Mouse (Mus musculus): ENCODE measurements around the gene Nop56. TPM values are rescaled to one million over a fixed set of nuclear protein-coding genes. Genes with fewer than 3 reads are reported as not detected.

Gene Nop56
- total RNA-seq, 2 experiments from 2014 or later: 129 to 137 TPM

DNA sequence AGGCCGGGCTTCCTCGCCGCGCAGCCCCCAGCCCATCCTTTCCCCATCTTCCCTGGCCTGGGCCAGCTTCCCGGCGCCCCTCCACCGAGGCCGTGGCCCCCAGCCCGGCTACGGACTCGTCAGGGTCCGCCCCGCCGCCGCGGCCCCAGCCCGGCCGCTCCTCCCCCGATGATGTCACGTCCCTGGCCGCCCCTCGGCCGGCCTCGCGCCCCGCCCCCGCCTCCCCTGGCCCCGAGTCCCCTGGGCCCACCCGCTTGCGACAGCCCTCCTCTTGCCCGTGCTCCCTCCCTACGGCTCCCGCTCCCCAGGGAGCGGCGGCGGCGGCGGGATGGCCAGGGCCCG, 20.7 kb downstream of the Nop56 start, which contains the start of gene Ebf4:
TSS of gene Ebf4 (plus strand) at position 234 of the 342 bp plus-strand sequence.
- no peak for DNase-seq (ENCODE audit: low spot score in 2 of 2)

DNA sequence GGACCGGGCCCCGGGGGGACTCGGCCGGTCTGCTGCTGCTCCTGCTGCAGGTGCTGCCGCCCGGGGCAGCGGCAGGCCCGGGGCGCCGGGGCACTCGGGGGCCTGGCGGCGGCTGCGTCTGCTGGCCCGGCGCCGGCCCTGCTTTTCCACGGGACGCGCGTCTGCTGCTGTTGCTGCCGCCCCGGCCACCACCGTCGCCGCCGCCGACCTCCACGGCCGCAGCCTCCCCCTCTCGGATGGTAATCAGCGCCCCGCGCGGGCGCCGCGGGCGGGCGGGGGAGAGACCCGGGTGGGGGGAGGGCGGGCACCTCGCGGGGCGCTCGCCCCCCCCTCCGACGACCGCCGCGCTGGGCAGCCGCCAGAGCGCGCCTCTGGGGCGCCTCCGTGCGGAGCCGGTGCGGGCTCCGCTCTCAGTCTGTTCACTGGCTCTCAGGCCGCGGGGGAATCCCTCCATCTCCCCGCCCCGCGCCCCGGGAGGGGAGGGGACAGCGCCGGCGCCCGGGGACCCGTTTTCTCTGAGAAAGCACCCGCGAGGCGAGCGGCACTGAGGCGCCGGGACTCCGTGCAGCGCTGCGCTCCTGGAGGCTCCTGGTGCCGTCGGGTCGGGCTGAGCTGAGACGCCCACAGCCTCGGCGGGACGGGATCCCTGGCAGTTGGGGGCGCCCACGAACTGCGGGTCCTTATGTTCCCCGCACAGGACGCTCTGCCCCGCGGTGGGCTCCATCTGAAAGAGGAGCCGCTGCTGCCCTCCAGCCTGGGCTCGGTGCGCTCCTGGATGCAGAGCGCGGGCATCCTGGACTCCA, 21.3 kb downstream of the Nop56 start:
- DNase-seq (ENCODE audit: low spot score in 2 of 2): no peak

DNA sequence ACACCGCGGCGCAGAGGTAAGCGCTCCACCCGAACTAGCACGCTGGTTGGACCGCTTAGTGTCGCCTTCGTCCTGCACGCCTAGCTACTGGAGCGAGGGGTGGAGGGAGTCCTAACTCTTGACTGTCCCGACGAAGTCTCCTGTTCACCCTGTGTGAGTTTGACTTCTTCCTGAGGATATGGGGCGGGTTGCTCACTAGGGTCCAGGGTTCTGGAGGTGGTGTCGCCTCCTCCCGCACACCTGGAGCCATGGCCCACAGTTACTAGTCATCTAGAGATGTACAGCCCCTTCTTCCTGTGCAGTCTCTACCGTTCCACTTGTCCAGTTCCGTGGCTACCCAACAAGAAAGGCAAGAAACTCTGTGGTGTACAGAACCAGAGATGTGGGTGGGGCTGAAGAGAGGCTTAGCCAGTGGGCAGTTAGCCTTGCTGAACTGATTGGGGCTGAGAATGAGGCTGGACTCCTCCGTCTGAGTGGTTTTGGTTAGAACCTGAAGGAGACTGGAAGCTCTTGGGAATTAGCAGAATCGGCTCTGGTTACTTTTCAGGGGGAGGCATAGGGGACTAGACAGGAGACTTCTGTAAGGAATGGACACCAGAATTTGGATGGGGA, 22.0 kb downstream of the Nop56 start:
- DNase-seq (ENCODE audit: low spot score in 2 of 2): no peak

DNA sequence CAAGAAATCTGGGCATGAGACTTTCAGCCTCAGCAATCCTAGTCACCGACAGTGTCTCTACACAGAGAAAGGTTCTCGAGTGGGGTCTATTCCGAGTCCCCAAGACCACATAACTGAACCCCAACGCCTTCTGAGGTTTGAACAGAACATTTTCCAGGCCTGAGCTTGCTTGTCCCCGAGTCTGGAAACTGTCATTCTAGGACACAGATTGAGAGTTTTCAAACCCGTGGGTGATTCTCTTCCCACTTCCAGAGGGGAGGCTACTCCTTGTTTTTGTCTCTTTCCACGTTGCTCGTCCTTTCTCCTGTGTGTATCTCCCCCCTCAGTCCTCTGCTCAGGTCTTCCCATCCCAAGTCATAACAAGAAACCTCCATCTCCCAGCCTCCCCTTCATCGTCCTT, 23.4 kb downstream of the Nop56 start:
- no peak for DNase-seq (ENCODE audit: low spot score in 2 of 2)

DNA sequence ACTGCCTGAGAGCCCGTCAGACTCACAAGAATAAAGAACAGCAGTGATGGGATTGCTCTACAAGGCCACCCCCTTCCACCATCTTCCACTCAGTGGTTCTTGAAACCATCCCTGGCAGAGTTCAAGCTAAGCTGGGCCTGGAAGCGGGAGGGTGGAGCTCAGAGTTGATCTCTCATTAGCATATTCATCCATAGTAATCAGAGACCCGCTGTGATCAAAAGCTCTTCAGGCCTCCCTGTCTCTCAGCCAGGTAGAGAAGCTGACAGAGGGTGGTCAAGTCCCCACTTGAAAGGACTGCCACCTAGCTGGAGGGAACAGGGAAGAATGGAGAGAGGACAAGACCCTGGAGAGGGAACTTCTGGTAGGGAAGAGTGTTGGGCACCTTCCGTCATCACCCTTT, 28.8 kb downstream of the Nop56 start:
- no peak for DNase-seq (ENCODE audit: low spot score in 2 of 2)

DNA sequence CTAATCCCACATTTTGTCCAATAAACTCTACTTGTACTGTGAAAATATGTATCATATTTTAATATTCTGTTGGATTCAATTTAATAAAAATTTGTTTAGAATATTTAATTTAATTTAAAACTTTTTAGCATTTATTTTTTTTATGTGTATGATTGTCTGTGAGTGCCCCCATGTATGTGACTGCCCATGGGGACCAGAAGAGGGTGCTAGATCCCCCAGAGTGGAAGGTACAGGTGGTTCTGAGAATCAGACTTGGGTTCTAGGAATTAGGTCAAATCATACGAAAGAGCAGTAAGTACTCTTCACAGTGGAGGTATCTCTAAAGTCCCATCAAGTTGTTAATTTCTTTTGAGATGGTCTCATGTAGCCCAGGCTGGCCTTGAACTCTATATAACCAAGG, 52.8 kb downstream of the Nop56 start:
- DNase-seq (ENCODE audit: low spot score in 2 of 2): no peak

Other genes with a start within 250 kb of the Nop56 start
- not detected for gene Tgm6, start 162.0 kb upstream of the Nop56 start, total RNA-seq (2021)
- gene Snrpb, start 95.0 kb upstream of the Nop56 start, total RNA-seq (2021): 100 to 1,000 TPM; 231 to 233 TPM
- not detected for gene Tmc2, start 79.2 kb upstream of the Nop56 start, total RNA-seq (2021)
- 100 to 1,000 TPM; 287 to 314 TPM for gene Idh3b, start 10.1 kb downstream of the Nop56 start, total RNA-seq (2021)
- gene Ebf4, start 20.7 kb downstream of the Nop56 start, total RNA-seq (2021): 10 to 100 TPM; 10.7 to 12.8 TPM
- gene Cpxm1, start 123.1 kb downstream of the Nop56 start, total RNA-seq (2021): 10 to 100 TPM; 18.1 to 22.0 TPM
- not detected for gene Gm28372, start 130.8 kb downstream of the Nop56 start, total RNA-seq (2021)
- gene 1700020A23Rik, start 130.8 kb downstream of the Nop56 start, total RNA-seq (2021): not detected
- gene Tmem239, start 132.0 kb downstream of the Nop56 start, total RNA-seq (2021): not detected
- 10 to 100 TPM; 93.9 to 96.3 TPM for gene Vps16, start 149.9 kb downstream of the Nop56 start, total RNA-seq (2021)
- 10 to 100 TPM; 15.7 to 16.8 TPM for gene Pced1a, start 150.3 kb downstream of the Nop56 start, total RNA-seq (2021)
- gene Ptpra, start 175.8 kb downstream of the Nop56 start, total RNA-seq (2021): 100 to 1,000 TPM; 128 to 133 TPM

Measured in adrenal gland, postnatal 4 days (tissue).